In genomic region chr9:45418252-45418651, GRCm38 (mm10) we compare ENCODE assay signal across 24 mouse cellular contexts. TPM values are rescaled to one million over a fixed set of nuclear protein-coding genes. Genes with fewer than 3 reads are reported as not detected.
DNase-seq lines count a peak whose midpoint lies in the region; ATAC-seq and TF ChIP-seq lines count a peak whose summit lies in the region.
"Had no signal": no experiment of that assay in that cellular context is flagged by ENCODE, and none has a peak within 500 bp of the region (broad histone marks: within the 10 kb centered on the region; RNA-seq: fewer than 3 reads in every experiment).

No protein-coding gene starts in this region.

- ATAC-seq in cerebellum, adult (ENCODE audit: insufficient number of reproducible peaks, low FRiP score, low TSS enrichment) = no peak
- ATAC-seq: activated CD4-positive, CD25-positive, alpha-beta regulatory T cell, adult 4 months; forebrain, embryonic 13.5 days; forebrain, embryonic 15.5 days; forebrain, postnatal 0 days; Patski had no signal

- no peak overlapping the region for H3K4me3 ChIP-seq in gastrocnemius, adult 2 months
- H3K4me3 ChIP-seq: embryonic facial prominence, embryonic 10.5 days; embryonic facial prominence, embryonic 12.5 days; forebrain, embryonic 13.5 days; forebrain, embryonic 15.5 days had no signal

- no peak for TF ChIP-seq CTCF in gastrocnemius, adult 2 months (IDR thresholded peaks at IDR 0.05)

- no peak overlapping the region for H3K27ac ChIP-seq in gastrocnemius, adult 2 months
- H3K27ac ChIP-seq: embryonic facial prominence, embryonic 10.5 days; embryonic facial prominence, embryonic 12.5 days; forebrain, embryonic 13.5 days; forebrain, embryonic 15.5 days had no signal

- intact Hi-C loops in gastrocnemius, adult 2 months (cut with DNase I) = loop anchor here (2.0 kb wide), 1 partner anchor 197 kb away; no protein-coding TSS in a partner anchor

- DNase-seq in cerebellum, postnatal 10 days = peak; percentile 43 to 58
- peak; percentile 59 for DNase-seq in layer of hippocampus, adult 11-12 months (ENCODE audit: low spot score)
- no peak for DNase-seq in layer of hippocampus, postnatal 25 days (ENCODE audit: extremely low spot score in 1 of 2, low spot score in 1 of 2)
- DNase-seq in layer of hippocampus, adult 9-11 months = peak; percentile 83
- no peak for DNase-seq in layer of hippocampus, postnatal 10 days (ENCODE audit: low spot score in 2 of 2)
- DNase-seq in brain, adult 2 months (ENCODE audit: low read depth, low spot score) = peak; percentile 83
- DNase-seq in gastrocnemius, adult 2 months = no peak
- DNase-seq: adrenal gland, adult 8-10 months; adrenal gland, postnatal 14 days; adrenal gland, postnatal 36 days; B cell, adult 2 months; cerebellum, adult 11-12 months; cerebellum, adult 9-10 months; cerebellum, postnatal 36 days; forebrain, postnatal 0 days had no signal

RNA-seq across cellular contexts. Expression of gene Dscaml1, which starts 8.2 kb away (rescaled TPM):
- total RNA-seq in layer of hippocampus, postnatal 25 days (2021) = 10 to 100 TPM; 74.4 to 96.5 TPM
- 10 to 100 TPM; 67.0 to 72.6 TPM for total RNA-seq in layer of hippocampus, postnatal 10 days (2021)
- not detected for total RNA-seq in gastrocnemius, adult 2 months (2021)
- total RNA-seq: CH12.LX; common myeloid progenitor, adult 5-6 weeks had no signal

RNA-seq across cellular contexts. Expression of gene Fxyd2, which starts 18.8 kb away (rescaled TPM):
- total RNA-seq in layer of hippocampus, postnatal 25 days (2021) = 10 to 100 TPM in 1 of 2 experiments, 1 to 10 TPM in 1; 8.3 to 10.6 TPM
- 10 to 100 TPM in 1 of 2 experiments, 1 to 10 TPM in 1; 8.9 to 10.4 TPM for total RNA-seq in layer of hippocampus, postnatal 10 days (2021)
- 1 to 10 TPM in 1 of 2 experiments, under 1 TPM in 1; 0.82 to 1.7 TPM for total RNA-seq in gastrocnemius, adult 2 months (2021)
- total RNA-seq: CH12.LX had no signal

RNA-seq across cellular contexts. Expression of gene Fxyd6, which starts 48.3 kb away (rescaled TPM):
- total RNA-seq in layer of hippocampus, postnatal 25 days (2021) = 100 to 1,000 TPM in 1 of 2 experiments, 10 to 100 TPM in 1; 82.2 to 112 TPM
- 100 to 1,000 TPM; 288 to 309 TPM for total RNA-seq in layer of hippocampus, postnatal 10 days (2021)
- total RNA-seq in gastrocnemius, adult 2 months (2021) = 10 to 100 TPM; 26.7 to 84.7 TPM
- total RNA-seq: common myeloid progenitor, adult 5-6 weeks had no signal

Comparison
In these comparisons a context has a peak if more than half of its experiments do, and no peak if none do; other contexts are left out.
1. DNase-seq: peak in cerebellum, postnatal 10 days (2 of 2), layer of hippocampus, adult 11-12 months (single experiment), layer of hippocampus, adult 9-11 months (single experiment) and brain, adult 2 months (single experiment); none in layer of hippocampus, postnatal 25 days (0 of 2), layer of hippocampus, postnatal 10 days (0 of 2) and gastrocnemius, adult 2 months (single experiment).
2. RNA of gene Dscaml1, which starts 8.2 kb away (total RNA-seq): 74.4 to 96.5 TPM in layer of hippocampus, postnatal 25 days and 67.0 to 72.6 TPM in layer of hippocampus, postnatal 10 days; not detected in gastrocnemius, adult 2 months; every median in the first group is over 10 times any median in the second.